Mouse (Mus musculus): ENCODE results near the gene Gm10184.
"Not testable (repeated sequence)": the region's sequence is repeated elsewhere in the genome, so short reads cannot be mapped to it uniquely, and the experiment has no call there.

Gm10184 gene

DNA sequence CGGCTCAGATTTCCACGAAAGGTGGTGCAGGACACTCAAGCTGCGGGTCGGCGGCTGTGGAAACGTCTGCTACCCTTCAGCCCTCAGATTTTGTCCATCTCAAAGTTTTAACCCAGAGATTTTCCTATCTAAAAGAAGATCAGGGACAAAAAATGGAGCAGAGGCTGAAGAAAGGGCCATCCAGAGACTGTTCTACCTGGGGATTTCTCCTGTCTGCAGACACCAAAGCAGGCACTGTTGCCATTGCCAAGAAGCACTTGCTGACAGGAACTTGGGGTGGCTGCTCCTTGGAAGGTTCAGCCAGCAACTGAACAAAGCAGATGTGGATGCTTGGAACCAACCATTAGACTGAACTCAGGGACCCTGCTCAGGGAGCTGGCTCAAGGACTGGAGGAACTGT is at the start of gene Gm10184:
Gene Gm10184 (minus strand): TSS at position 101 of the 400 bp plus-strand sequence.
- no peak for DNase-seq (ENCODE audit: low spot score in 2 of 2)

DNA sequence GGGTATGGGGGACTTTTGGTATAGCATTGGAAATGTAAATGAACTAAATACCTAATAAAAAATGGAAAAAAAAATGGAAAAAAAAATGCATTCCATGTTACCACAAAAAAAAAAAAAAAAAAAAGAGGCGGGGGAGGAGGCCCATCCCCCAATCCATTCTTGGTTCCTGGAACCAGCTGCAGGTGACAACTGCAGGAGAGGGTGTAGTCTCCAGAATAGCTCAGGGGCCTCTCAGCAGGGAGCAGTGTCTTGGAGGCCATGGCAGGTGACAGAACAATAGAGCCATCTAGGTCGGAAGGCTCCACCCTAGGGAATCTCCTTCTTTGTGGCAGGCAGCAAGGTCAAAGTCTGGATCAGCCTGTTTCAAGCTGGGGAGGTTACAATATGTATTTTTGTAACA is 23.7 kb upstream of the Gm10184 start:
- DNase-seq (ENCODE audit: low spot score in 2 of 2), result no peak

DNA sequence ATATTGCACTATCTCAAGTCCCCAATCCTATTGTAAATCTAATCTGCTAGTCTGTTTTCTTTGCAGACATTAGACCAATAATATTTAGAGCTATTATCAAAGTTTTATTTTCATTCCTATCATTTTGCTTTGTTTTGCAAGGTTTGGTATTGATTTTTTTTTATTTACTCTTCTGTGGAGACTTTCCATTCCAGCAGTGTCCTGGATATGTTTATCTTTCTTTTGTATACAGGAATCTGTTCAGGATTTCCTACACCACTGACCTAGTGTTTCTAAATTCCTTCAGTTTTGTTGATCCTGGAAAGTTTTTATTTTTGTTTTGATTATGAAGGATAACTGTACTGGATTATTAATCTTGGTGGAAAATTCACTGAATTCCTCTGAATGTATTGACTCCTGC is 2.6 kb downstream of the Gm10184 start:
- DNase-seq (ENCODE audit: low spot score in 2 of 2), result no peak

DNA sequence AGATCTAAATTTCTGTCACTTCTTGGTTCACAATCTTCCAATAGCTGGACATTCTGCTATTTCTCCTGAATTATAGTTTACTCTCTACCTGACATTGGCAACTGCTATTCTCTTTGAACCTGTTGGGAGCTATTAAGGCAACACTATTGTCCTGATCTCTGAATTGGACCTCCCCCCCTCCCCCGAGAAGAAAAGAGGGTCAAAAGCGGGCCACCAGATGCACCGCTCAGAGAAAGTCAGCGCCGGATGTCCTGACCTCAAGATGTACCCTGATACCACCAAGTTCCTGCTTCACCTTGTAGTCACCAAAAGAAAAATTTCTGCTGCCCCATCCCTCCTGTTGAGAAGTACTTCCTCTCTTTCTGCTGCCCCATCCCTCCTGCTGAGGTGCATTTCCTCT is 5.5 kb downstream of the Gm10184 start:
- not testable (repeated sequence) for DNase-seq (ENCODE audit: low spot score in 2 of 2)

DNA sequence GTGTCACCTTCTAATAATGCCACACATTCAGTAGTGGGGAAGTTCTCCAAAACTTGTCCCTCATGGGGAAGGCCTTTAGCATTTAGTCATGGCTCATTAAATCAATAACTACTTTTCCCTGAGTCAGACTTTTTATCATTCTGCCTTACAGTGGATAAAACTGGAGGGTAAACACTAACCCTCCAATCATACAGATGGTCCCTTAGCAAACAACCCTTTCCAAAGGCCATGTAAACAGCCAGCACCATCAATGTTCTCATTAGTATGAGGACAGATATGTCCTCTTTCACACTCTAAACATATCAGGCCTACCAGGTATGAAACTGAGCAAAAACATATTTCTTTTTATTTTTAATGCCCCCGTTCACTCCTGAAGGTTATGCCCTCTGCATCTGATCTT is 7.5 kb downstream of the Gm10184 start:
- DNase-seq (ENCODE audit: low spot score in 2 of 2), result no peak

DNA sequence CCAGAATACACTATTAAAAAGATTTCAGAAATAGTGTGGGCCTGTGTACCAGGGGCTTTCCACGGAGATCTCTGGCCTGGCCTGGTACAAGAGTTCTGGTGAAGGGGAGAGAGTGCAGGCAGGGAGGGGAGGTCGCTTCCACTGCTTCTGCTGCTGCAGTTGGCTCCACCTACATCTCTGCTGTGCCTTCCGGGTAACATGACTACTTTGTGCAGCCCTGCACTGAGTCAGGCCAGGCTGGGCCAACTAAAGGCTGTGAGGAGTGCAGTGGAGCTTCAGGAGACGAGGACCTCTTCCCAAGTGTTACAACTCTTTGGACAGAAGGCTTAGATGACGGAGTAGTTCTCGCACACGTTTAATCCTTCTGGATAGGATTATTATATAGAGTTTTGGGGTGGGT is 9.6 kb downstream of the Gm10184 start:
- DNase-seq (ENCODE audit: low spot score in 2 of 2), result no peak

DNA sequence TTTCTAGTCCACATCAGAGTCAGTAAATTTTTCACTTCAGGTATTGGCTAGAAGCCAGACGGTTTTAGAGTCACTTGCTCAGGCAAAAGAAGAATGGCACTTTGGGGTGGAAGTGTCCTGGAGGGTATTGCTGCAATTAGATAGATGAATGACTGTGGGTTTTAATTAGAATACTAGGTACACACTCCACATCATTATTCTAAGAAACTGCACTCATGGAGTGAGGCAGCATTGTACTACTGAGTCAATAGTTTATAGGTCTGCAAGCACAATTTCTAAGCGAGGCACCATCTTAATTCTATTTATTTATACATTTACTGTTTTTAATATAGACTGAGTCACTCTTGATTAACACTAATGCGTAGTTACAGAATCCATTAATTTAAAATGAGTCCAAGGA is 10.4 kb downstream of the Gm10184 start:
- DNase-seq (ENCODE audit: low spot score in 2 of 2), result no peak

DNA sequence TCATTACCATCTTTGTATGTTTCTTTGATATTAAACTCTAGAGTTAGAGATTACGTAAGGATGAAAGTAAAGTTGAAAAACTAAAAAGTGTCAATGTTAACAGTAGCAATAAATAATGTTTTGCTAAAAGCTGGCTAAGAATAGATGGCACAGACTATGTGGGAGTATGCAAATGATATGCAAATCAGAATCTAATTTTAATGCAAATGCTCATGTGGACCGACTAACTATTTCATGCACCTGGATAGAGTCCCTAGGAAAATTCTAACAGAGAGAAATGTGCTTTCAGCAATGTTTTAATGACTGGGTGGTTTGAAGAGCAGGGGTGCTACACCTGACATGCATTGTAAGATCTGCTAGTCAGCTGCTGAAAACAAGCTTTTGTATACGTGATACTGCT is 45.3 kb downstream of the Gm10184 start:
- no peak for DNase-seq (ENCODE audit: low spot score in 2 of 2)
